Mouse (Mus musculus): Measurements from ENCODE around the gene Tnfaip8l3. TPM values are rescaled to one million over a fixed set of nuclear protein-coding genes. Genes with fewer than 3 reads are reported as not detected.

The Tnfaip8l3 gene
- polyA plus RNA-seq, 2 experiments: 1.3 to 1.8 TPM

DNA sequence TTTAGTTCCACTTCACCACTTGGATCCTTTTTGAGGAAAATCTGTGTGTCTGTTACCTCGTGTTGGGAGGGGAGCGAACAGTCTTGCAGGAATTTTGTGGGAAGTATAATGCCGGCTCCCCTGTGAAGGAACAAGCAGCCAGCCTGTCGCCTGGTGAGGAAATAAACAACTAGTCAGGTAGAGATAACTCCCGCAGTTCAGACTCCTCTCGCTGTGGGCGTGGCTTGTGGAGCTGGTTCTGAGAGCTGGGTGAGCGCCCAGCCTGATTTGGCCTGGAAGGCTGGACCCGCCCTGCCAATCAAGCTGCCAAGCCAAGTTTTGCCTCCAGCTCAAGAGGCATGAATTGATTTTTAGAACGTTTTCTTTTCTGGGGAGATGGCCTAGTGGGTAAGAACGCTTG is 589 bp upstream of the Tnfaip8l3 start:
- peak; percentile 62; the same call in 1 of the 2 replicates for ATAC-seq (ENCODE audit: low FRiP score, low read depth)
- peak overlapping the region; percentile 52 for H3K4me3 ChIP-seq (replicated peaks; ENCODE audit: low read length)
- H3K36me3 ChIP-seq (ENCODE audit: control insufficient read depth, insufficient read depth, low read length): no peaks in the 10 kb centered on the region
- WGBS: 1% methylated on average over 11 of the region's 11 CpGs
- H3K27ac ChIP-seq (replicated peaks; ENCODE audit: low read depth, low read length): no peak overlapping the region
- no peaks in the 10 kb centered on the region for H3K9me3 ChIP-seq (ENCODE audit: control insufficient read depth, low read length)
- TF ChIP-seq POLR2A (IDR thresholded peaks at IDR 0.05; ENCODE audit: borderline replicate concordance, extremely low read depth, insufficient read depth, insufficient read length): no peak
- peak overlapping the region; percentile 98 for H3K4me2 ChIP-seq (replicated peaks; ENCODE audit: low read depth, low read length, severe bottlenecking)
- peak overlapping the region; percentile 61 for H3K9ac ChIP-seq (ENCODE audit: low read depth, low read length, severe bottlenecking)
- peaks cover 10% of the 10 kb centered on the region for H3K4me1 ChIP-seq (ENCODE audit: control insufficient read depth, insufficient read depth, low read length)
- DNase-seq (ENCODE audit: low spot score): peak; percentile 50
- H3K27me3 ChIP-seq (ENCODE audit: control insufficient read depth, insufficient read depth, low read length): peaks cover 4% of the 10 kb centered on the region; the same call in 1 of the 2 replicates

- Histone ChIP-seq H3K36me3 (ENCODE audit: control insufficient read depth, insufficient read depth, low read length) (no peaks in the 10 kb centered on the region), H3K27ac (replicated peaks; ENCODE audit: low read depth, low read length) (no peak overlapping the region), H3K4me3 (replicated peaks; ENCODE audit: low read length) (peak overlapping the region; percentile 52), H3K4me1 (ENCODE audit: control insufficient read depth, insufficient read depth, low read length) (peaks cover 10% of the 10 kb centered on the region), H3K4me2 (replicated peaks; ENCODE audit: low read depth, low read length, severe bottlenecking) (peak overlapping the region; percentile 98), H3K9me3 (ENCODE audit: control insufficient read depth, low read length) (no peaks in the 10 kb centered on the region), H3K9ac (ENCODE audit: low read depth, low read length, severe bottlenecking) (peak overlapping the region; percentile 61), H3K27me3 (ENCODE audit: control insufficient read depth, insufficient read depth, low read length) (peaks cover 4% of the 10 kb centered on the region; the same call in 1 of the 2 replicates)
- no peak for ATAC-seq (ENCODE audit: low FRiP score, low read depth)
- no peak for TF ChIP-seq POLR2A (IDR thresholded peaks at IDR 0.05; ENCODE audit: borderline replicate concordance, extremely low read depth, insufficient read depth, insufficient read length)
- 3% methylated on average over 16 of the region's 16 CpGs for WGBS
- no peak for DNase-seq (ENCODE audit: low spot score)
Measured at GRCm38 (mm10) chr9:54067642-54068031, 551 bp downstream of the Tnfaip8l3 start.

DNA sequence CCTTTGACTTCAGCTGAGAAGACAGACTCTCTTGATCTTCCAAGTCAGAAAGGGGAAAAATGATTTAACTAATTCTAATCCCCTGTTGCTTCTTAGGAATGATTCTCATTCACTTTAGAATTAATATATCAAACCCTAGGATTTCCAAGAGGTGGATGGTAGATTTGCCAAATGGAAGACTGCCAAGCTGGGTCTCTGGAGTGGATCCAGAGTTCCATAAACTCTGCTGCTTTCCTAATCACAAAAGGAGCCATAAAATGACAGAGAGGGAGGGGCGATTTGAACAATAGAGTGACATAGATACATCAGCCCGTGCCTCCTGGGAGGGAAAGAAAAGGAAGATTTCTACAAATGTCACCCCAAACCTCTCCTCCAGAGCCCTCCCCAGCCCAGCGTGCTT is 3.4 kb downstream of the Tnfaip8l3 start:
- no peak for TF ChIP-seq POLR2A (IDR thresholded peaks at IDR 0.05; ENCODE audit: borderline replicate concordance, extremely low read depth, insufficient read depth, insufficient read length)
- Histone ChIP-seq H3K9me3 (ENCODE audit: control insufficient read depth, low read length) (no peaks in the 10 kb centered on the region), H3K27ac (replicated peaks; ENCODE audit: low read depth, low read length) (no peak overlapping the region), H3K4me2 (replicated peaks; ENCODE audit: low read depth, low read length, severe bottlenecking) (no peak overlapping the region), H3K27me3 (ENCODE audit: control insufficient read depth, insufficient read depth, low read length) (peaks cover 4% of the 10 kb centered on the region; the same call in 1 of the 2 replicates), H3K4me1 (ENCODE audit: control insufficient read depth, insufficient read depth, low read length) (peaks cover 10% of the 10 kb centered on the region), H3K36me3 (ENCODE audit: control insufficient read depth, insufficient read depth, low read length) (no peaks in the 10 kb centered on the region), H3K4me3 (replicated peaks; ENCODE audit: low read length) (no peak overlapping the region), H3K9ac (ENCODE audit: low read depth, low read length, severe bottlenecking) (no peak overlapping the region)
- WGBS: 60% methylated on average over 3 of the region's 3 CpGs
- DNase-seq (ENCODE audit: low spot score): peak; percentile 55
- no peak for ATAC-seq (ENCODE audit: low FRiP score, low read depth)

DNA sequence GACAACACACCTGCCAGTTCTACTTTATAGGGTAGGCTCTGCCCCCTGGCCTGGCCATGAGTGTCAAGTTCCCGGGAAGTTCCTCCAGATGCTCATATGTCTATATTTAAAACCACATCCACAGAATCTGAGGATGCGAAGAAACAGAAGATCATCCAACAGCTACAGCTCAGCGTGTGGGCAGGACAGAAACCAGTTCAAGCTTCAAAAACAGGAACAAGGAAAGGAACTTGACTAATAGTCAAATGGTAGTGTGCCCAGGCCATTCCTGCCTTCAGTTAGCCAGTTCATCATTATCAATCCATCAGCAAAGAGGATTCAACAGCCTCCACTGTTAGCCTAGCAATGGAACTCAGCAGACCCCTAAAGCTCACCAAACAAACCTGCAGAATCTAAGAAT is 4.5 kb downstream of the Tnfaip8l3 start:
- DNase-seq (ENCODE audit: low spot score) (no peak), ATAC-seq (ENCODE audit: low FRiP score, low read depth) (no peak)
- H3K4me1 ChIP-seq (ENCODE audit: control insufficient read depth, insufficient read depth, low read length): peaks cover 4% of the 10 kb centered on the region; the same call in 1 of the 2 replicates
- H3K9me3 ChIP-seq (ENCODE audit: control insufficient read depth, low read length): no peaks in the 10 kb centered on the region
- no peak overlapping the region for H3K9ac ChIP-seq (ENCODE audit: low read depth, low read length, severe bottlenecking)
- WGBS: 77% methylated on average over 3 of the region's 3 CpGs
- H3K4me3 ChIP-seq (replicated peaks; ENCODE audit: low read length): no peak overlapping the region
- H3K27me3 ChIP-seq (ENCODE audit: control insufficient read depth, insufficient read depth, low read length): peaks cover 4% of the 10 kb centered on the region; the same call in 1 of the 2 replicates
- no peak overlapping the region for H3K4me2 ChIP-seq (replicated peaks; ENCODE audit: low read depth, low read length, severe bottlenecking)
- no peak for TF ChIP-seq POLR2A (IDR thresholded peaks at IDR 0.05; ENCODE audit: borderline replicate concordance, extremely low read depth, insufficient read depth, insufficient read length)
- H3K36me3 ChIP-seq (ENCODE audit: control insufficient read depth, insufficient read depth, low read length): no peaks in the 10 kb centered on the region
- H3K27ac ChIP-seq (replicated peaks; ENCODE audit: low read depth, low read length): no peak overlapping the region

DNA sequence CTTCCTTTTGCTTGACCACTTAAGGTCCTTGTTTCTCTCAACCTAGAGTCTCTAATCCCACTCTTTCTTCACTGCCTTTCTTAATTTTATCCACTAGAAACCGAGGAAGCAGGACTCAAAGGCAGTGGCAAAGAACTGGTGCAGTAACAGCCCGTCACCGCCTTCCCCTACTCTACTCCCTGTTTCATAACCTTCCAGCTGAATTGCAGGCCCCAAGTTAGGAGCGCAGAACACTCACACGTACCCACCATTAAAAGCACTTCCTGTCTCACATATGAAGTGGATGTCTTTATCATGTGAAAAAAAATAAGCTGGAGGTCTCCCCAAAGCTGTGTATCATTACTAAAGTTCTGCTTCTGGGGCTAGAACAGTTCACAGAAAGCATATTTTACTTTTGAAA is 6.5 kb downstream of the Tnfaip8l3 start:
- DNase-seq (ENCODE audit: low spot score) (no peak), ATAC-seq (ENCODE audit: low FRiP score, low read depth) (no peak)
- no peaks in the 10 kb centered on the region for H3K36me3 ChIP-seq (ENCODE audit: control insufficient read depth, insufficient read depth, low read length)
- WGBS: 58% methylated on average over 5 of the region's 5 CpGs
- TF ChIP-seq POLR2A (IDR thresholded peaks at IDR 0.05; ENCODE audit: borderline replicate concordance, extremely low read depth, insufficient read depth, insufficient read length): no peak
- no peaks in the 10 kb centered on the region for H3K4me1 ChIP-seq (ENCODE audit: control insufficient read depth, insufficient read depth, low read length)
- H3K4me3 ChIP-seq (replicated peaks; ENCODE audit: low read length): no peak overlapping the region
- no peak overlapping the region for H3K4me2 ChIP-seq (replicated peaks; ENCODE audit: low read depth, low read length, severe bottlenecking)
- no peak overlapping the region for H3K9ac ChIP-seq (ENCODE audit: low read depth, low read length, severe bottlenecking)
- H3K27ac ChIP-seq (replicated peaks; ENCODE audit: low read depth, low read length): 0 out of 2 replicates have a peak overlapping the region, but pooled peaks have one; percentile 33
- no peaks in the 10 kb centered on the region for H3K9me3 ChIP-seq (ENCODE audit: control insufficient read depth, low read length)
- H3K27me3 ChIP-seq (ENCODE audit: control insufficient read depth, insufficient read depth, low read length): peaks cover 4% of the 10 kb centered on the region; the same call in 1 of the 2 replicates

All from limb, embryonic 14.5 days (tissue).